Mouse (Mus musculus) limb, embryonic 11.5 days (tissue): ENCODE results near the gene Sim1. TPM values are rescaled to one million over a fixed set of nuclear protein-coding genes. Genes with fewer than 3 reads are reported as not detected.

Experiments
- ATAC-seq: fragments of 200-750 bp; cut with Nextera tagmentation; 2 replicates; pipeline ENCODE4 v1.8.0; 2017; ENCODE audit warnings: low read depth; ENCODE audit not compliant: insufficient number of reproducible peaks, low FRiP score, low TSS enrichment
- DNase-seq: peaks from one replicate; pipeline ENCODE4 v3.0.0-alpha.2; 2015; ENCODE audit warnings: low spot score
- H3K27ac ChIP-seq: fragments of 300-500 bp; sonication (generic); replicated peaks from 2 replicates; pipeline ENCODE4 v1.5.1; 2014; ENCODE audit warnings: low read depth, mild to moderate bottlenecking, low read length
- H3K27me3 ChIP-seq: fragments of 300-500 bp; sonication (generic); 2 replicates; pipeline ENCODE4 v1.6.1; 2014; ENCODE audit warnings: mild to moderate bottlenecking, low read length, mixed read lengths; ENCODE audit not compliant: control insufficient read depth, insufficient read depth
- H3K36me3 ChIP-seq: fragments of 300-500 bp; sonication (generic); 2 replicates; pipeline ENCODE4 v1.6.1; 2014; ENCODE audit warnings: mild to moderate bottlenecking, low read length, moderate library complexity, mixed read lengths; ENCODE audit not compliant: control insufficient read depth, insufficient read depth
- H3K4me1 ChIP-seq: fragments of 300-500 bp; sonication (generic); 2 replicates; pipeline ENCODE4 v1.6.1; 2014; ENCODE audit warnings: low read length, mixed read lengths; ENCODE audit not compliant: control insufficient read depth, insufficient read depth
- H3K4me2 ChIP-seq: fragments of 300-500 bp; sonication (generic); 2 replicates; pipeline ENCODE4 v1.6.1; 2014; ENCODE audit warnings: low read depth, mild to moderate bottlenecking, moderate library complexity; ENCODE audit not compliant: severe bottlenecking
- H3K4me3 ChIP-seq: fragments of 300-500 bp; sonication (generic); 2 replicates; pipeline ENCODE4 v1.5.1; 2014; ENCODE audit warnings: low read depth, low read length
- H3K9ac ChIP-seq: fragments of 300-500 bp; sonication (generic); 2 replicates; pipeline ENCODE4 v1.6.1; 2014; ENCODE audit warnings: mild to moderate bottlenecking, low read length
- H3K9me3 ChIP-seq: fragments of 300-500 bp; sonication (generic); 2 replicates; pipeline ENCODE4 v1.6.1; 2016; ENCODE audit warnings: low read length; ENCODE audit not compliant: control insufficient read depth
- WGBS: fragments of 180-500 bp; shearing (Covaris S2); extraction: QIAGEN DNeasy Blood & Tissue Kit; methylation state at CpG from one replicate; pipeline ENCODE4 v1.1.7; 2014; 5-methylcytosine and 5-hydroxymethylcytosine counted together
- polyA plus RNA-seq: library from polyadenylated mRNA; unstranded; fragments of >200 nt; fragmentation: Nextera tagmentation; extraction: Ambion mirVana; gene quantifications from 2 replicates; pipeline ENCODE4 v1.2.1, GENCODE M21; 2014

The Sim1 gene
- polyA plus RNA-seq, 1 experiment from 2014 or later, result 0.49 TPM

- Histone ChIP-seq H3K4me1 (0 out of 2 replicates have a peak, but pooled peaks cover under 1% of the 10 kb centered on the region), H3K4me3 (no peak overlapping the region), H3K36me3 (no peaks in the 10 kb centered on the region), H3K4me2 (no peak overlapping the region), H3K9me3 (no peaks in the 10 kb centered on the region), H3K9ac (no peak overlapping the region), H3K27me3 (peaks cover 60% of the 10 kb centered on the region), H3K27ac (no peak overlapping the region)
- ATAC-seq (no peak), DNase-seq (peak; percentile 41)
- WGBS, result 2% methylated on average over 21 of the region's 21 CpGs
These were observed 5.5 kb downstream of the Sim1 start for GRCm38 (mm10) chr10:50899846-50900745.

GRCm38 (mm10) chr10:50900746-50901600 is 6.4 kb downstream of the Sim1 start:
- ATAC-seq (no peak), DNase-seq (peak; percentile 69)
- Histone ChIP-seq H3K4me1 (no peaks in the 10 kb centered on the region), H3K9me3 (no peaks in the 10 kb centered on the region), H3K9ac (no peak overlapping the region), H3K4me3 (peak overlapping the region; percentile 6; the same call in 1 of the 2 replicates), H3K27me3 (peaks cover 66% of the 10 kb centered on the region), H3K27ac (no peak overlapping the region), H3K36me3 (no peaks in the 10 kb centered on the region), H3K4me2 (no peak overlapping the region)
- WGBS, result under 1% methylated on average over 42 of the region's 42 CpGs

- H3K9me3 ChIP-seq, result no peaks in the 10 kb centered on the region
- no peak overlapping the region for H3K4me3 ChIP-seq
- no peaks in the 10 kb centered on the region for H3K4me1 ChIP-seq
- no peak overlapping the region for H3K4me2 ChIP-seq
- H3K27ac ChIP-seq, result no peak overlapping the region
- H3K9ac ChIP-seq, result no peak overlapping the region
- ATAC-seq (no peak), DNase-seq (no peak)
- H3K27me3 ChIP-seq, result peaks cover 67% of the 10 kb centered on the region
- no peaks in the 10 kb centered on the region for H3K36me3 ChIP-seq
- 2% methylated on average over 19 of the region's 19 CpGs for WGBS
These were observed 7.3 kb downstream of the Sim1 start for GRCm38 (mm10) chr10:50901601-50902475.

- peak; percentile 71 for DNase-seq
- 0 out of 2 replicates have a peak overlapping the region, but pooled peaks have one; percentile 8 for H3K4me3 ChIP-seq
- H3K27me3 ChIP-seq, result peaks cover 79% of the 10 kb centered on the region
- no peak for ATAC-seq
- no peaks in the 10 kb centered on the region for H3K9me3 ChIP-seq
- H3K4me1 ChIP-seq, result no peaks in the 10 kb centered on the region
- no peak overlapping the region for H3K9ac ChIP-seq
- WGBS, result under 1% methylated on average over 43 of the region's 43 CpGs
- H3K27ac ChIP-seq, result no peak overlapping the region
- H3K36me3 ChIP-seq, result no peaks in the 10 kb centered on the region
- peak overlapping the region; percentile 17 for H3K4me2 ChIP-seq
These were observed 8.5 kb downstream of the Sim1 start for GRCm38 (mm10) chr10:50902741-50903715.

GRCm38 (mm10) chr10:50903846-50904763 is 9.6 kb downstream of the Sim1 start:
- no peak overlapping the region; the same call in 1 of the 2 replicates for H3K4me2 ChIP-seq
- no peak overlapping the region for H3K9ac ChIP-seq
- no peaks in the 10 kb centered on the region for H3K9me3 ChIP-seq
- H3K36me3 ChIP-seq, result no peaks in the 10 kb centered on the region
- H3K27me3 ChIP-seq, result peaks cover 85% of the 10 kb centered on the region
- peak; percentile 56 for DNase-seq
- 4% methylated on average over 26 of the region's 26 CpGs for WGBS
- no peak for ATAC-seq
- no peak overlapping the region for H3K4me3 ChIP-seq
- H3K27ac ChIP-seq, result no peak overlapping the region
- H3K4me1 ChIP-seq, result no peaks in the 10 kb centered on the region

GRCm38 (mm10) chr10:50904764-50905701 is 10.5 kb downstream of the Sim1 start:
- DNase-seq (peak; percentile 53), ATAC-seq (0 out of 2 replicates have a peak, but pooled peaks have one; percentile 16)
- Histone ChIP-seq H3K36me3 (no peaks in the 10 kb centered on the region), H3K27me3 (peaks cover 93% of the 10 kb centered on the region), H3K4me2 (no peak overlapping the region; the same call in 1 of the 2 replicates), H3K27ac (no peak overlapping the region), H3K4me1 (no peaks in the 10 kb centered on the region), H3K9me3 (no peaks in the 10 kb centered on the region), H3K4me3 (no peak overlapping the region), H3K9ac (no peak overlapping the region)
- 5% methylated on average over 29 of the region's 29 CpGs for WGBS
